Mouse (Mus musculus) stomach, adult 2 months (tissue): ENCODE measurements around the gene Olfr319. TPM values are rescaled to one million over a fixed set of nuclear protein-coding genes. Genes with fewer than 3 reads are reported as not detected.

Experiments used
- polyA plus RNA-seq: library from polyadenylated mRNA; depleted of rRNA; stranded (reverse); fragments of >200 nt; gene quantifications from 2 replicates; pipeline ENCODE4 v1.2.3, GENCODE M21; 2012; rRNA removed

Olfr319 gene
- polyA plus RNA-seq: not detected in 2 replicates

DNA sequence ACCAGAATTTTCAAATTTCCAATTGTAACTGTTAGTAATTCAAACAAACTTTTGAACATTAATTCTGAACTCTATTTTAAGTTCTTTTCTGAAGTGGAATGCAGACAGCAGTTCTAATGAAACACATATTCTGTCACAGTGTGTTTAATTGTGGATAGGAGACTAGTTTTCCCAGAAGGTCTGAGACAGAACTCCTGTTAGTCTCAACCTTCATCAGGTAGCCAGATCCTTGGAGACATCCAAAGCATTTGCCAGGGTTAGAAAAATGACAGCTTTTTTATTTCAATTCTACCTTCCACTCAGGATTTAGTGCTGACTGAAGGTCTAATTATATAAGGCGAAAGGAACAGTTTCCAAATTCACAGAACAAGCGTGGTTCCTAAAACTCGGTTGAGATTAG lies at the start of gene Olfr319:
TSS of gene Olfr319 (plus strand) at position 301 of the 400 bp plus-strand sequence.

DNA sequence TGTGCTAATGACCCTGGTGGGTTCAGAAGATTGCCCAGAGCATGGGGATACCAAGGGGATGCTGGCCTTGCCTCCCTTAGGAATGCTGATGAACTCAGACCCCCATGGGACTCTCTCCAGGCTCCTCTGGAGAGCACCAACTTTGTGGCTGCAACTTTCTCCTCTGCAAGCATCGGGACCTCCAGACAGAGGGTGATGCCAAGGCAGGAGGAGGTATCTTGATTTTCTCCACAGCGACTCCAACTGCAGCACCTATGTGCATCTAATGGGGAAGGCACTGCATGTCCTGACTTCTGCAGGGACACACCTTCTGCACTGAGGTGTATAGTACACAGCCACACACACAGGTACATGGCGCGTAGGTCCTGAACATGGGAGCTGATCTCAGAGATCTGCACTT lies 40.4 kb upstream of the Olfr319 start, which contains the start of gene Olfr322:
TSS of gene Olfr322 (plus strand) at position 187 of the 400 bp plus-strand sequence.

DNA sequence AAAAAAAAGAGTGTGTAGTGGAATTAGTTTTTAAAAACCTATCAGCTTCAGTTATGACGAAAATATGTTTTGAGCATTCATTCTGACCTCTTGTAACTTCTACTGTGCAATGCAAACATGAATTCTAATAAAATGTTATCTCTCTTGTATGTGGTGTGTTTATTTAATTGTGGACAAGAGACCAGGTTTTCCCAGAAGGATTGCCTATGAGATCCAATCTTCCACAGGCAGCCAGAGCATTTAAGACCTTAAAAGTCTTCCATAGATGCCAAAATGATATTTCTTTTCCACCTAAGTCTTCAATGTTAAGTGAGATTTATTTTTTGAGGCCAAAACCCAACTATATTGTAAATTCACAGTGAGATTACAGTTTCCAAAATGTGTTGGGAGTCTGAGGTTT lies 18.2 kb upstream of the Olfr319 start, which contains the start of gene Olfr320:
TSS of gene Olfr320 (plus strand) at position 301 of the 400 bp plus-strand sequence.

DNA sequence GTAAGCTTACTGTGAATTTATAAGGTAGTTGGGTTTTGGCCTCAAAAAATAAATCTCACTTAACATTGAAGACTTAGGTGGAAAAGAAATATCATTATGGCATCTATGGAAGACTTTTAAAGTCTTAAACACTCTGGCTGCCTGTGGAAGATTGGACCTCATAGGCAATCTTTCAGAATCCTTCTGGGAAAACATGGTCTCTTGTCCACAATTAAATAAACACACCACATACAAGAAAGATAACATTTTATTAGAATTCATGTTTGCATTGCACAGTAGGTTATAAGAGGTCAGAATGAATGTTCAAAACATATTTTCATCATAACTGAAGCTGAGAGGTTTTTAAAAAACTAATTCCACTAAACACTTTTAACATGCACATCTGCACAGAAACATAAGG lies 25.0 kb downstream of the Olfr319 start, which contains the start of gene Olfr318:
TSS of gene Olfr318 (minus strand) at position 101 of the 400 bp plus-strand sequence.

DNA sequence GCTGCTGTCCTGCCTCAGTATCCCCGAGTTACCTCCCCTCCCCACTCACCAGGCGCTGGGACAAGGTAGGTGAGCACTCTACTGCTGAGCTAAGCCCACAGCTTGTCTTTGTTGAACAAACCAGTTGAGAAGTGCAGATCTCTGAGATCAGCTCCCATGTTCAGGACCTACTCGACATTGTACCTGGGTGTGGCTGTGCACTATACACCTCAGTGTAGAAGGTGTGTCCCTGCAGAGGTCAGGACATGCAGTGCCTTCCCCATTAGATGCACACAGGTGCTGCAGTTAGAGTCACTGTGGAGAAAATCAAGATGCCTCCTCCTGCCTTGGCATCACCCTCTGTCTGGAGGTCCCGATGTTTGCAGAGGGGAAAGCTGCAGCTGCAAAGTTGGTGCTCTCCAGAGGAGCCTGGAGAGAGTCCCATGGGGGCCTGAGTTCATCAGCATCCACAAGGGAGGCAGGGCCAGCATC lies 39.9 kb downstream of the Olfr319 start, which contains the start of gene Olfr317:
TSS of gene Olfr317 (minus strand) at position 421 of the 471 bp plus-strand sequence.

DNA sequence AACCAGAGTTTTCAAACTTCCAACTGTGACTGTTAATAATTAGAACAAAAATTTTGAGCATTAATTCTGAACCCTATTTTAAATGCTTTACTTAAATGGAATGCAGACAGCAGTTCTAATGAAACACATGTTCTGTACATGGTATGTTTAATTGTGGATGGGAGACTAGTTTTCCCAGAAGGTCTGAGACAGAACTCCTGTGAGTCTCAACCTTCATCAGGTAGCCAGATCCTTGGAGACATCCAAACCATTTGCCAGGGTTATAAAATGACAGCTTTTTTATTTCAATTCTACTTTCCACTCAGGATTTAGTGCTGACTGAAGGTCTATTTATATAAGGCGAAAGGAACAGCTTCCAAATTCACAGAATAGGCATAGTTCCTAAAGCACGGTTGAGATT lies 53.5 kb downstream of the Olfr319 start, which contains the start of gene Olfr316:
TSS of gene Olfr316 (plus strand) at position 301 of the 400 bp plus-strand sequence.

Other genes with a start within 250 kb of the Olfr319 start
- not detected in 2 replicates for gene Lypd9, start 246.2 kb upstream of the Olfr319 start, polyA plus RNA-seq
- not detected in 2 replicates for gene Olfr30, start 236.9 kb upstream of the Olfr319 start, polyA plus RNA-seq
- gene Olfr332, start 206.6 kb upstream of the Olfr319 start, polyA plus RNA-seq: not detected in 2 replicates
- not detected in 2 replicates for gene Olfr331, start 196.6 kb upstream of the Olfr319 start, polyA plus RNA-seq
- not detected in 2 replicates for gene Olfr330, start 164.3 kb upstream of the Olfr319 start, polyA plus RNA-seq
- gene Olfr329-ps, start 152.7 kb upstream of the Olfr319 start, polyA plus RNA-seq: not detected in 2 replicates
- gene Olfr328, start 143.5 kb upstream of the Olfr319 start, polyA plus RNA-seq: not detected in 2 replicates
- not detected in 2 replicates for gene Olfr224, start 128.6 kb upstream of the Olfr319 start, polyA plus RNA-seq
- not detected in 2 replicates for gene Olfr325, start 121.4 kb upstream of the Olfr319 start, polyA plus RNA-seq
- gene Olfr324, start 104.0 kb upstream of the Olfr319 start, polyA plus RNA-seq: not detected in 2 replicates
- gene 2210407C18Rik, start 83.1 kb upstream of the Olfr319 start, polyA plus RNA-seq: 116 and 121 TPM in 2 replicates
- 0.03 TPM in 1 of 2 replicates, not detected in the other for gene Olfr323, start 68.7 kb upstream of the Olfr319 start, polyA plus RNA-seq
- gene Trim58, start 58.7 kb upstream of the Olfr319 start, polyA plus RNA-seq: 0.11 and 0.27 TPM in 2 replicates
- not detected in 2 replicates for gene Olfr322, start 40.4 kb upstream of the Olfr319 start, polyA plus RNA-seq
- gene Olfr320, start 18.1 kb upstream of the Olfr319 start, polyA plus RNA-seq: not detected in 2 replicates
- gene Olfr318, start 24.9 kb downstream of the Olfr319 start, polyA plus RNA-seq: not detected in 2 replicates
- not detected in 2 replicates for gene Olfr317, start 40.0 kb downstream of the Olfr319 start, polyA plus RNA-seq
- gene Olfr316, start 53.6 kb downstream of the Olfr319 start, polyA plus RNA-seq: not detected in 2 replicates
- not detected in 2 replicates for gene Olfr315, start 74.0 kb downstream of the Olfr319 start, polyA plus RNA-seq
- gene Olfr314, start 83.8 kb downstream of the Olfr319 start, polyA plus RNA-seq: not detected in 2 replicates
- 0.26 and 0.61 TPM in 2 replicates for gene Fam183b, start 102.8 kb downstream of the Olfr319 start, polyA plus RNA-seq
- not detected in 2 replicates for gene Olfr313, start 115.8 kb downstream of the Olfr319 start, polyA plus RNA-seq
- gene Olfr312, start 130.1 kb downstream of the Olfr319 start, polyA plus RNA-seq: not detected in 2 replicates
- not detected in 2 replicates for gene Olfr311, start 140.1 kb downstream of the Olfr319 start, polyA plus RNA-seq
- gene Gm12258, start 148.0 kb downstream of the Olfr319 start, polyA plus RNA-seq: 0.38 and 0.61 TPM in 2 replicates
- 1.1 and 1.4 TPM in 2 replicates for gene 2810021J22Rik, start 168.1 kb downstream of the Olfr319 start, polyA plus RNA-seq
- gene Zfp39, start 205.1 kb downstream of the Olfr319 start, polyA plus RNA-seq: 0.11 and 0.12 TPM in 2 replicates
- not detected in 2 replicates for gene Btnl10, start 218.7 kb downstream of the Olfr319 start, polyA plus RNA-seq
- gene Rnf187, start 239.8 kb downstream of the Olfr319 start, polyA plus RNA-seq: 102 and 188 TPM in 2 replicates
- 1.8 and 3.1 TPM in 2 replicates for gene Hist3h2ba, start 249.8 kb downstream of the Olfr319 start, polyA plus RNA-seq